Mouse (Mus musculus) heart, postnatal 0 days (tissue): ENCODE data around the gene Tgfb1. TPM values are rescaled to one million over a fixed set of nuclear protein-coding genes. Genes with fewer than 3 reads are reported as not detected.

Experiments used
- ATAC-seq: fragments of 200-750 bp; cut with Nextera tagmentation; 2 replicates; pipeline ENCODE4 v1.8.0; 2017; ENCODE audit warnings: low read depth, moderate number of reproducible peaks, moderate library complexity; ENCODE audit not compliant: insufficient read depth
- DNase-seq: peaks from one replicate; pipeline ENCODE4 v3.0.0-alpha.2; 2016; ENCODE audit warnings: low spot score
- H3K27ac ChIP-seq: fragments of 300-500 bp; sonication (generic); 2 replicates; pipeline ENCODE4 v1.5.1; 2014; ENCODE audit warnings: low read depth, mild to moderate bottlenecking
- H3K27me3 ChIP-seq: fragments of 300-500 bp; sonication (generic); 2 replicates; pipeline ENCODE4 v1.6.1; 2014; ENCODE audit warnings: low read length, mixed read lengths; ENCODE audit not compliant: control insufficient read depth, insufficient read depth
- H3K36me3 ChIP-seq: fragments of 300-500 bp; sonication (generic); replicated peaks from 2 replicates; pipeline ENCODE4 v1.6.1; 2014; ENCODE audit warnings: low read length, mixed read lengths; ENCODE audit not compliant: control insufficient read depth, insufficient read depth
- H3K4me1 ChIP-seq: fragments of 300-500 bp; sonication (generic); 2 replicates; pipeline ENCODE4 v1.6.1; 2014; ENCODE audit warnings: antibody characterized with exemption; ENCODE audit not compliant: control insufficient read depth, insufficient read depth
- H3K4me2 ChIP-seq: fragments of 300-500 bp; sonication (generic); 2 replicates; pipeline ENCODE4 v1.6.1; 2014; ENCODE audit warnings: low read depth, mild to moderate bottlenecking, low read length, moderate library complexity
- H3K4me3 ChIP-seq: fragments of 300-500 bp; sonication (generic); 2 replicates; pipeline ENCODE4 v1.5.1; 2014; ENCODE audit warnings: low read depth, low read length
- H3K9ac ChIP-seq: fragments of 300-500 bp; sonication (generic); replicated peaks from 2 replicates; pipeline ENCODE4 v1.6.1; 2014; ENCODE audit warnings: low read depth, low read length, mixed read lengths
- H3K9me3 ChIP-seq: fragments of 300-500 bp; sonication (generic); replicated peaks from 2 replicates; pipeline ENCODE4 v1.6.1; 2016; ENCODE audit warnings: low read length; ENCODE audit not compliant: control insufficient read depth
- CTCF ChIP-seq: IDR thresholded peaks from 2 replicates; pipeline ENCODE4 v1.5.1; 2016; ENCODE audit warnings: antibody characterized with exemption, control low read depth, low read depth
- EP300 ChIP-seq: IDR thresholded peaks from 2 replicates; pipeline ENCODE4 v1.6.1; 2016; ENCODE audit warnings: antibody characterized with exemption, low read depth
- WGBS: fragments of 180-500 bp; shearing (Covaris S2); extraction: QIAGEN DNeasy Blood & Tissue Kit; methylation state at CpG from one replicate; pipeline ENCODE4 v1.1.7; 2014; 5-methylcytosine and 5-hydroxymethylcytosine counted together
- polyA plus RNA-seq: library from polyadenylated mRNA; unstranded; fragments of >200 nt; fragmentation: Nextera tagmentation; extraction: Ambion mirVana; gene quantifications from 2 replicates; pipeline ENCODE4 v1.2.1, GENCODE M21; 2015
- total RNA-seq: library from RNA; depleted of rRNA; stranded (reverse); fragments of >200 nt; gene quantifications from 2 replicates; pipeline ENCODE4 v1.2.3, GENCODE M21; 2014; ENCODE audit warnings: low replicate concordance

Gene Tgfb1
- total and polyA plus RNA-seq, 2 experiments from 2014 or later = 2.6 to 10.7 TPM

DNA sequence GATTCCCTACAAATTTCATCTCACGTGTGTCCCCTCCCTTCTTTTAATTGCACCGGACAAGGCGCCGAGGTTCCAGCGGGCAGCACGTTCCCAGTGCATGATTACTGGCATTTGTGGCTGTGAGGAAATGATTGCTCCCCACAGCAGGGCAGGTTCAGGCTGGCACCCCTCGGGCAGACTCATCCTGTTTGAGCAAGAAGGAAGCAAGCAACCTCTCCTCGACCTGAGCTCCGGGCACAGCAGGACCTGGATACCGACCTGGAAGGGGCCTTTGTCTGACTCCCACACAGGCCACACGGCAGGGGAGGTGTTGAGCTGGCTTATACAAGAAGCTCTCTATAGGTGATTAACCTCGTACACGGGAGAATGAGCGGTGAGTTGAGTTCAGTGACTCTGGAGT lies 41.7 kb upstream of the Tgfb1 start:
- Histone ChIP-seq H3K9ac (no peak overlapping the region), H3K36me3 (peaks cover 6% of the 10 kb centered on the region; the same call in 1 of the 2 replicates), H3K4me3 (no peak overlapping the region), H3K27ac (no peak overlapping the region), H3K4me2 (no peak overlapping the region), H3K9me3 (no peaks in the 10 kb centered on the region), H3K4me1 (no peaks in the 10 kb centered on the region), H3K27me3 (no peaks in the 10 kb centered on the region)
- 68% methylated on average over 14 of the region's 14 CpGs for whole genome bisulfite sequencing
- ATAC-seq (no peak), DNase-seq (no peak)
- TF ChIP-seq EP300 (no peak), CTCF (no peak)

DNA sequence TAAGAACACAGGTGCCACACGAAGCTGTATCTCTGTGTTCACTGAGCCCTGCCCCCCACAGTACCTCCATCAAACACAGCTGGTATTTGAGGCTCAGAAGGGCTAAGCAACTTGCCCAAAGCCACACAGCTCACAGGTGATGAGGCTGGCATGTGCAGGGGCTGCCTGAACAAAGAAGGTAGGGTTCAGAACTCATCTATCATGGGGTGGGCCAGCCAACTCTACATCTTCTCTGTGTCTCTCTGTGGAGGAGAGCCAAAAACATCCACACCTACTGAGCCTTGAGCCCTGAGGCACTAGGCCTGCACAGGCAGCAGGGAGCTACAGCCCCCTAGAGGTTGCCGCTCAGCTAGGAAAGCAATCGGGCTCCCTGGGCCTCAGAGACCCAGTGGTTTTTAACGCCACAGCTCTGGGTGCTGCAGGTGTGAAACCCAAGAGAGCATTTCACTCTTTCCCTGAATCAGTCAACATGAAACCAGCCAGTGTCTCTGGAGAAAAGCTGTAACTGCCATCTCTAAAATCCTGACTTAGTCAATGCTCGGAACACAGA lies 39.2 kb upstream of the Tgfb1 start:
- no peak for ATAC-seq
- H3K9ac ChIP-seq = no peak overlapping the region
- no peaks in the 10 kb centered on the region for H3K36me3 ChIP-seq
- H3K4me1 ChIP-seq = no peaks in the 10 kb centered on the region
- 46% methylated on average over 5 of the region's 5 CpGs for WGBS
- no peaks in the 10 kb centered on the region for H3K27me3 ChIP-seq
- no peak overlapping the region for H3K4me2 ChIP-seq
- peak overlapping the region; percentile 61; the same call in 1 of the 2 replicates for H3K27ac ChIP-seq
- TF ChIP-seq EP300 (no peak), CTCF (peak; percentile 26)
- no peak overlapping the region for H3K4me3 ChIP-seq
- no peaks in the 10 kb centered on the region for H3K9me3 ChIP-seq
- DNase-seq = no peak

DNA sequence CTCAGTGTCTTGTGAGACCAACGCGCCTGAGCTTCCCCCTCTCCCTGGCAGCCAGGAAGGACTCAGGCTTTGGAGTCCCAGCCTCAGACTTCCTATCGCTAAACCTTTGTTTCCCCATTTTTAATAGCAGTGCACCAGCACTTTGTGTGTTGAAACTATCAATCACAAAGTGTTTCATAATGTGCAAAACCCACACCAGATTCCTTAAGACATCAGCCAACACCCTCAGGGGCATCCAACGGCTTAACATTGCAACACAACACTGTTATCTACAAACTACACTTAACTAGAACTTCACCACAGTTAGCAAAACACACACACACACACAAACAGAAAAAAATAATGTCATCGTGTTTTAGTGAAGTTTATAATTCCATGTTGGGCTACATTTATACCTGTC lies 37.0 kb upstream of the Tgfb1 start:
- no peak for TF ChIP-seq CTCF
- no peak for TF ChIP-seq EP300
- Histone ChIP-seq H3K27me3 (no peaks in the 10 kb centered on the region), H3K4me1 (no peaks in the 10 kb centered on the region), H3K9me3 (no peaks in the 10 kb centered on the region), H3K36me3 (0 out of 2 replicates have a peak, but pooled peaks cover 3% of the 10 kb centered on the region), H3K9ac (no peak overlapping the region), H3K4me3 (no peak overlapping the region), H3K4me2 (no peak overlapping the region), H3K27ac (no peak overlapping the region)
- WGBS = 66% methylated on average over 5 of the region's 5 CpGs
- DNase-seq (no peak), ATAC-seq (no peak)

DNA sequence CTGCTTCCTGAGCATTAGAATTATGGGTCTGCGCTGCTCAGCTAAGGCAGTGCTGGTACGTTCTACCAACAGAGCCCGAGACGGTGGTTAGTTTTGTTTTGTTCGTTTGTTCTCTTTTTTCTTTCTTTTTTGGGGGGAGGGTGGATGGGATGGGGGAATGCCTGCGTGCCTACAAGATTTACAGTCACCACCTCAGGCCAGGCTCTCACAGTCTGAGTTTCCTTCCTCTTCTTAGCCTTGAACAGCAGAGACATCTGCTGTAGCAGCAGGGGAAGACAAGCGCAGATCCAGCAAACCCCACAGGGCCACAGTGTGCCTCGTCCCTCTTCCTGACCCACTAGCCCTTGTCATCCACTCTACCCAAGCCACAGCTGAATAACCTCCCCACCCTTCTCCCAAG lies 35.5 kb upstream of the Tgfb1 start:
- ATAC-seq = no peak
- Histone ChIP-seq H3K27ac (no peak overlapping the region), H3K4me3 (no peak overlapping the region), H3K27me3 (no peaks in the 10 kb centered on the region), H3K4me1 (no peaks in the 10 kb centered on the region), H3K4me2 (no peak overlapping the region), H3K36me3 (0 out of 2 replicates have a peak, but pooled peaks cover 3% of the 10 kb centered on the region), H3K9ac (no peak overlapping the region), H3K9me3 (no peaks in the 10 kb centered on the region)
- no peak for TF ChIP-seq CTCF
- no peak for TF ChIP-seq EP300
- WGBS = 87% methylated on average over 8 of the region's 8 CpGs
- no peak for DNase-seq

DNA sequence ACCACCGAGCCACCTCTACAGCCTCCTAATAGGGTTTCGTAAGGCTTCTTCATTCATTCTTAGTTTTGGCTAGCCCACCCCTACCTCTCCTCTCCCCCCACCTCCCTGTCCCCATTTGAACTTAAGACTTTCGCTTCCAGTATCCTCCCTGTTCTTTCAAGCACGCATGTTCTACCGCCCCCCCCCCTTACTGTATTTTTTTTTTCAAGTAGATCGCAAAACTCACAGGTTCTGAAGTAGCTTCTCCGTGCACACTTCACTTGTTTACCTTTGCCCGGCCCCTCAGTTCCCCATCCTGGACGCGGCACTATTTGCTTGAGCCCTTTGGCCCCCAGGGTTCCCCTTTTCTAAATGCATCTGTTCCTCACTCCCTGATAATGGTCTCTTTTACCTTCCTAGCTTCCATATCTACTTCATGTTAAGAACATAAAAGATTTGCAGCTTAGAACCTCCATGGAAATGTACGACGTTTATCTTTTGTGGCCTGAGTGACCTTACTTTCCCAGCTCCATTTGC lies 34.5 kb upstream of the Tgfb1 start:
- Histone ChIP-seq H3K4me1 (0 out of 2 replicates have a peak, but pooled peaks cover 2% of the 10 kb centered on the region), H3K4me2 (no peak overlapping the region), H3K9me3 (no peaks in the 10 kb centered on the region), H3K9ac (no peak overlapping the region), H3K36me3 (0 out of 2 replicates have a peak, but pooled peaks cover 3% of the 10 kb centered on the region), H3K27ac (no peak overlapping the region), H3K27me3 (no peaks in the 10 kb centered on the region), H3K4me3 (no peak overlapping the region)
- TF ChIP-seq EP300 (no peak), CTCF (no peak)
- no peak for ATAC-seq
- DNase-seq = no peak
- WGBS = 84% methylated on average over 12 of the region's 12 CpGs
